Mouse (Mus musculus): ENCODE measurements at regions not wholly inside any gene's neighbourhood (a gene's known extent, or its start where the extent isn't known, plus 50 kb on each side); places are given as distances from the start of the nearest gene placed in this dataset.

DNA sequence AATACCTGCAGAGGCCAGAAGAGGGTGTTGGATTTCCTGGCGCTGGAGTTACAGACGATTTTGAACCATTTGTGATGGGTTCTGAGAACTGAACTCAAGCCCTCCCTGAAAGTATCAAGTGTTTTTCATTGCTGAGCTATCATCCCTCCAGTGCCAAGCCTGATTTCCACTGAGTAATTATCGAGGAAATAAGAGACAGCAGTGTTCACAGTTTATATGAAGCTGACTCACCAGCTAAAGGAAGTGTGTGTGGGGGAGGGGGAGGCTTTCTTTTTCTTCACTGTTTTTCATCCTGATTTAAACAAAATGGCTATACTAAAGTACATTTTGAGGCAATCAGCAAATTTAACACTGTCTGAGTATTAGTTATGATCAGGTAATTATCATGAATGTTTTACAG lies 227.4 kb upstream of the Tmem132c start:
- TF ChIP-seq EP300 (IDR thresholded peaks at IDR 0.05; ENCODE audit: low read depth) = no peak
- no peak for TF ChIP-seq CTCF (IDR thresholded peaks at IDR 0.05; ENCODE audit: low read depth)
